Mouse (Mus musculus): ENCODE measurements around the gene Cfap58.

DNA sequence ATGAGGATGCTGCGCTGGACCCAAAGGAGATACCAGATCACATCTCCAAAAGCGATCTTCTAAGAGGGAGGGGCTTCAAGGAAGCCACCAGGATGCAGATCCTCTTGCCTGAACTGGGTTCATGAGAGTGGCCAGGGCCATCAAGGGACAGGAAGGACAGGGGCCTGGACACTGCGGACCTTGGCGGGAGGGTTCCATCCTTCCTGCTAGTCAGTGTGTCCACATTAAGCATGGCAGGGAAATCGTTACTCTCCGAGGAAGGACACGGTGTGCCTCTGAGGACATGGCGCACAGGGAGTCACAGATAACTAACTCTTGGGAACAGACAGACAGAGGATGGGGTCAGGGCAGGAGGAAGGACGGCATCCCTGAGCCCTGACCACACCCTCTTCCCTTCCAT is 29.9 kb upstream of the Cfap58 start:
- TF ChIP-seq CTCF (IDR thresholded peaks at IDR 0.05; ENCODE audit: low read depth) (no peak), EP300 (IDR thresholded peaks at IDR 0.05; ENCODE audit: low read depth) (no peak)
